Mouse (Mus musculus): ENCODE measurements around the gene Klhl5.

DNA sequence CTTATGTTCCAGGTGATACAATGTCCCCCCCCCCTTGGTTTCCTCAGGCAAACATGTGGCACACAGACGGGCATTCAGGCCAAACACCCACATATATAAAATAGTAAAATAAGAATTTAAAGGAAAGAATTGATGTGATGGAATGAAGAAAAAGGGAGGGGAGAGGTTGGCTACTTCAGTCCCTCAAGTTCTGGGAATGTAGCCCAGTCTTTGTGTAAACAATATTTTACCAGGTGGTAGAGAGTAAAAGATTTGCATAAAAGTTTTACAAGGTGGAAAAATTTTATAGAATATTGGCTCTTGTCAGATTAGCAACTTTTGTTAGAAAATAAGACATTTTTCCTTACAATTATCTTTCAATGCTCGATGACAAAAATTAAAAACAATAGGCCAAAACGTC is 10.5 kb upstream of the Klhl5 start:
- TF ChIP-seq ZC3H11A (IDR thresholded peaks at IDR 0.05; ENCODE audit: borderline replicate concordance, low read depth, low read length): no peak
- TF ChIP-seq ZNF384 (IDR thresholded peaks at IDR 0.05; ENCODE audit: low read depth, low read length): no peak
- TF ChIP-seq MAFK (IDR thresholded peaks at IDR 0.05; ENCODE audit: insufficient read depth, low read depth, low read length): no peak
- TF ChIP-seq HCFC1 (IDR thresholded peaks at IDR 0.05; ENCODE audit: borderline replicate concordance, insufficient read depth, low read length): no peak

Measured in ES-E14 (cell line).